Mouse (Mus musculus) liver, embryonic 11.5 days (tissue): Measurements from ENCODE around the gene Mrps5. TPM values are rescaled to one million over a fixed set of nuclear protein-coding genes. Genes with fewer than 3 reads are reported as not detected.
A peak's percentile ranks its signal among the peaks of the same experiment; 100 is the strongest.

Source experiments
- ATAC-seq: fragments of 200-750 bp; cut with Nextera tagmentation; replicated peaks from 2 replicates; pipeline ENCODE4 v1.8.0; 2017; ENCODE audit warnings: moderate number of reproducible peaks, mild to moderate bottlenecking, moderate TSS enrichment, moderate library complexity; ENCODE audit not compliant: low FRiP score
- DNase-seq: peaks from one replicate; pipeline ENCODE4 v3.0.0-alpha.2; 2017; ENCODE audit warnings: low spot score
- H3K27ac ChIP-seq: fragments of 300-500 bp; sonication (generic); 2 replicates; pipeline ENCODE4 v1.5.1; 2014; ENCODE audit warnings: mild to moderate bottlenecking, low read depth, low read length, control low read depth
- H3K27me3 ChIP-seq: fragments of 300-500 bp; sonication (generic); replicated peaks from 2 replicates; pipeline ENCODE4 v1.6.1; 2014; ENCODE audit warnings: low read length, mixed read lengths; ENCODE audit not compliant: control insufficient read depth, insufficient read depth
- H3K36me3 ChIP-seq: fragments of 300-500 bp; sonication (generic); 2 replicates; pipeline ENCODE4 v1.6.1; 2014; ENCODE audit warnings: mild to moderate bottlenecking, low read length, moderate library complexity, mixed read lengths; ENCODE audit not compliant: control insufficient read depth, insufficient read depth
- H3K4me1 ChIP-seq: fragments of 300-500 bp; sonication (generic); replicated peaks from 2 replicates; pipeline ENCODE4 v1.6.1; 2014; ENCODE audit warnings: low read length, mixed read lengths; ENCODE audit not compliant: control insufficient read depth, insufficient read depth
- H3K4me2 ChIP-seq: fragments of 300-500 bp; sonication (generic); 2 replicates; pipeline ENCODE4 v1.6.1; 2014; ENCODE audit warnings: mild to moderate bottlenecking, control low read depth, moderate library complexity
- H3K4me3 ChIP-seq: fragments of 300-500 bp; sonication (generic); 2 replicates; pipeline ENCODE4 v1.5.1; 2014; ENCODE audit warnings: low read depth, low read length, control low read depth
- H3K9ac ChIP-seq: fragments of 300-500 bp; sonication (generic); 2 replicates; pipeline ENCODE4 v1.6.1; 2014; ENCODE audit warnings: low read depth, low read length, control low read depth
- H3K9me3 ChIP-seq: fragments of 300-500 bp; sonication (generic); 2 replicates; pipeline ENCODE4 v1.6.1; 2016; ENCODE audit warnings: low read length, inconsistent platforms, mixed read lengths; ENCODE audit not compliant: control insufficient read depth
- WGBS: fragments of 180-500 bp; shearing (Covaris S2); extraction: QIAGEN DNeasy Blood & Tissue Kit; methylation state at CpG from one replicate; pipeline ENCODE4 v1.1.7; 2014; 5-methylcytosine and 5-hydroxymethylcytosine counted together
- polyA plus RNA-seq: library from polyadenylated mRNA; unstranded; fragments of >200 nt; fragmentation: Nextera tagmentation; extraction: Ambion mirVana; gene quantifications from 2 replicates; pipeline ENCODE4 v1.2.1, GENCODE M21; 2014

The Mrps5 gene
- polyA plus RNA-seq, 1 experiment from 2014 or later: 214 TPM

- H3K4me3 ChIP-seq: no peak overlapping the region
- H3K27me3 ChIP-seq: peaks cover 22% of the 10 kb centered on the region
- H3K9me3 ChIP-seq: no peaks in the 10 kb centered on the region
- no peaks in the 10 kb centered on the region for H3K4me1 ChIP-seq
- DNase-seq: no peak
- WGBS: 68% methylated on average over 5 of the region's 5 CpGs
- no peak overlapping the region for H3K27ac ChIP-seq
- H3K36me3 ChIP-seq: no peaks in the 10 kb centered on the region
- H3K9ac ChIP-seq: no peak overlapping the region
- ATAC-seq: no peak
- H3K4me2 ChIP-seq: no peak overlapping the region
Observed at GRCm38 (mm10) chr2:127649921-127650320, 62.9 kb downstream of the Mrps5 start.

- no peak overlapping the region for H3K9ac ChIP-seq
- no peaks in the 10 kb centered on the region for H3K4me1 ChIP-seq
- no peaks in the 10 kb centered on the region for H3K36me3 ChIP-seq
- DNase-seq (no peak), ATAC-seq (no peak)
- no peak overlapping the region for H3K4me2 ChIP-seq
- H3K4me3 ChIP-seq: no peak overlapping the region
- no peaks in the 10 kb centered on the region for H3K9me3 ChIP-seq
- WGBS: 60% methylated on average over 5 of the region's 5 CpGs
- no peak overlapping the region for H3K27ac ChIP-seq
- peaks cover 38% of the 10 kb centered on the region for H3K27me3 ChIP-seq
Observed at GRCm38 (mm10) chr2:127651601-127652000, 64.6 kb downstream of the Mrps5 start.

GRCm38 (mm10) chr2:127652335-127652734, 65.3 kb downstream of the Mrps5 start:
- H3K27ac ChIP-seq: no peak overlapping the region
- H3K9ac ChIP-seq: no peak overlapping the region
- no peaks in the 10 kb centered on the region for H3K36me3 ChIP-seq
- peaks cover 46% of the 10 kb centered on the region for H3K27me3 ChIP-seq
- H3K9me3 ChIP-seq: no peaks in the 10 kb centered on the region
- no peak overlapping the region for H3K4me2 ChIP-seq
- H3K4me1 ChIP-seq: no peaks in the 10 kb centered on the region
- no peak for ATAC-seq
- no peak for DNase-seq
- H3K4me3 ChIP-seq: no peak overlapping the region

DNA sequence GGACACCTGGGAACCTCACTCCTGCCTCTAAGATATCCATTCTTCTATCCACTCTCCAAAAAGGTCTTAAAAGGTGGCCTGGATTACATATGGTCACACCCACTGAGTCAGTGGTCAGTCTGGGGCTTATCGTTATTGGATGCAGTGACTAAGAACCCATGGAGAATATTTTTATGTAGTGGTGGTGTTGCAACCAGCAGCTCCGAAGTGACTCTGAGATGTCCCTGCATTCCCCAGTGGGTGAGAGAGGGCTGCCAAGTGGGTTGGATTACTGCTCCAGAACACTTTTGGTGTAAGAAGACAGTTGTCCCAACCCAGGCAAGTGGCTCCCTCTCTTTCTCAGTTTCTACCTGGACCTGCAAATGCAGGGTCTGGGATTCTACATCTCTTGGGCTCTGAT, 65.8 kb downstream of the Mrps5 start:
- Histone ChIP-seq H3K4me2 (no peak overlapping the region), H3K4me3 (no peak overlapping the region), H3K27me3 (peaks cover 50% of the 10 kb centered on the region), H3K4me1 (no peaks in the 10 kb centered on the region), H3K27ac (no peak overlapping the region), H3K9me3 (no peaks in the 10 kb centered on the region), H3K36me3 (no peaks in the 10 kb centered on the region), H3K9ac (no peak overlapping the region)
- ATAC-seq (no peak), DNase-seq (no peak)
- WGBS: 74% methylated on average over 2 of the region's 2 CpGs

DNA sequence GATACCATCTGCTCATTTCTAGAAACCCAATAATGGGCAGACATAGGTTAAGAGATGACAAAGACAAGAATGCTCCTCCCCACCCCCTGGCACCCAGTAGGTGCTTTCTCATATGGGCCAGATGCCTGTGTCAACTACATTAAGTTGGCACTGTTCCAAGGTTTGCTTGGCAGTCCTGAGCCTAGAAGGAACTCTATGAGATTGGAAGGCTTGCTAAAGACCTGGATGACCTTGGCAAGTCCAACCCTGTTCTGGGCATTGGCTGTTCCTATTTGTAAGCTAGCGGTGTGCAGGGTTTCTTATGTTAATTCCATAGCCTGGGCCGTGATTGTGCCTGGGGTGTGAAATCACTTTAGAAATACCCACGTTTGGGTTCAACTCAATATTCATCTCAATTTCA, 67.8 kb downstream of the Mrps5 start:
- 64% methylated on average over 3 of the region's 3 CpGs for WGBS
- DNase-seq (no peak), ATAC-seq (no peak)
- H3K4me1 ChIP-seq: no peaks in the 10 kb centered on the region
- H3K9ac ChIP-seq: no peak overlapping the region
- no peaks in the 10 kb centered on the region for H3K9me3 ChIP-seq
- no peak overlapping the region for H3K4me3 ChIP-seq
- no peak overlapping the region for H3K4me2 ChIP-seq
- peaks cover 53% of the 10 kb centered on the region for H3K27me3 ChIP-seq
- H3K27ac ChIP-seq: no peak overlapping the region
- no peaks in the 10 kb centered on the region for H3K36me3 ChIP-seq

- no peak overlapping the region for H3K27ac ChIP-seq
- DNase-seq: peak; percentile 32
- 11% methylated on average over 9 of the region's 9 CpGs for WGBS
- no peak overlapping the region for H3K9ac ChIP-seq
- no peak for ATAC-seq
- H3K27me3 ChIP-seq: peaks cover 50% of the 10 kb centered on the region
- no peaks in the 10 kb centered on the region for H3K4me1 ChIP-seq
- H3K4me2 ChIP-seq: no peak overlapping the region
- no peaks in the 10 kb centered on the region for H3K36me3 ChIP-seq
- no peaks in the 10 kb centered on the region for H3K9me3 ChIP-seq
- H3K4me3 ChIP-seq: no peak overlapping the region; the same call in 1 of the 2 replicates
Observed at GRCm38 (mm10) chr2:127655419-127655818, 68.4 kb downstream of the Mrps5 start.

DNA sequence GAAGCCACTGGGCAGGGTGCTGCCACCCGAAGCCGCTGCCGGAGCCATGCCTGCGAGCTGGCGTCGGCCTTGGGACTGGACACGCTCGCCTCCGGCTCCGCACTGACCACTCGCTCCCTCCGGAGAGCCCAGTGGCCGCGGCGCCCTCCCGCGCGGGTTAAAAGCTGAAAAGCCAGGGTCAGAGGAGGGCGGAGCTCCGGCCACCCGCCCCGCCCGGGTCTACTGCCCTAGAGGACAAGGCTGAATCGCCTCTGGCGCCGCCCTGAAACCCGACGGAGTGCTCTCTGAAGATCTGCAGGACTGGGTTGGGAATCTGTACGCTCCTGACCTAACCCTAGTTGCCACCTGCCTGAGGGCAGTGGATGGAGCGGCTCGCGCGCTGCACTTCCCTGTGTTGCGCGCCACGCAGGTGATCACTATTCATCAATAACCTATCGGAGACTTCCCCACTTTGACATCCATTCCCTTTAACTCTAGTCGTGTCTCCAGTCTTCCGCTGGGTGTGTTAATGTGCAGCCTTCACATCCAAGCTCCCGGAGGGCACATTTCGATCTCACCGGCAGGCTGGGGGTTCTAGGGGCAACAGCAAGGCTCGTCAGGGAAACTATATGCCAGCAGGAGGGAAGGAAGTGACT, 69.2 kb downstream of the Mrps5 start, which contains the start of gene Mal:
Gene Mal (minus strand): TSS at position 610 of the 635 bp plus-strand sequence.
- peak within 1 kb of the TSS; percentile 26 for H3K4me3 ChIP-seq
- no peak for ATAC-seq
- DNase-seq: peak; percentile 43
- WGBS: under 1% methylated on average over 43 of the region's 43 CpGs
- peak within 1 kb of the TSS; percentile 41 for H3K4me2 ChIP-seq
- no peak within 1 kb of the TSS for H3K9ac ChIP-seq
- H3K27me3 ChIP-seq: peaks cover 50% of the 10 kb centered on the region
- no peak within 1 kb of the TSS for H3K27ac ChIP-seq
- H3K9me3 ChIP-seq: no peaks in the 10 kb centered on the region
- H3K36me3 ChIP-seq: no peaks in the 10 kb centered on the region
- no peaks in the 10 kb centered on the region for H3K4me1 ChIP-seq

Other genes starting within 250 kb of the Mrps5 start
- gene Astl, start 248.6 kb upstream of the Mrps5 start, polyA plus RNA-seq: not detected in 2 replicates
- 20.1 and 20.7 TPM in 2 replicates for gene Adra2b, start 224.0 kb upstream of the Mrps5 start, polyA plus RNA-seq
- 0.43 and 0.92 TPM in 2 replicates for gene Gpat2, start 162.0 kb upstream of the Mrps5 start, polyA plus RNA-seq
- 16.6 and 19.9 TPM in 2 replicates for gene Fahd2a, start 142.7 kb upstream of the Mrps5 start, polyA plus RNA-seq
- 1.3 and 1.4 TPM in 2 replicates for gene Kcnip3, start 65.1 kb upstream of the Mrps5 start, polyA plus RNA-seq
- gene Prom2, start 45.8 kb upstream of the Mrps5 start, polyA plus RNA-seq: 0.23 and 0.25 TPM in 2 replicates
- 3.2 and 4.0 TPM in 2 replicates for gene Zfp661, start 128 bp upstream of the Mrps5 start, polyA plus RNA-seq
- gene Mal, start 69.5 kb downstream of the Mrps5 start, polyA plus RNA-seq: 0.11 TPM in 1 of 2 replicates, not detected in the other
- gene Mall, start 142.7 kb downstream of the Mrps5 start, polyA plus RNA-seq: 0.17 and 0.22 TPM in 2 replicates
- 12.5 and 12.8 TPM in 2 replicates for gene Nphp1, start 201.7 kb downstream of the Mrps5 start, polyA plus RNA-seq
- gene Mtln, start 205.3 kb downstream of the Mrps5 start, polyA plus RNA-seq: 40.6 and 45.2 TPM in 2 replicates
- gene Bub1, start 244.6 kb downstream of the Mrps5 start, polyA plus RNA-seq: 45.1 and 47.8 TPM in 2 replicates